Mouse (Mus musculus) embryonic fibroblast, embryonic 13.5 days (primary cell): ENCODE measurements around the gene Dnah17. TPM values are rescaled to one million over a fixed set of nuclear protein-coding genes. Genes with fewer than 3 reads are reported as not detected.

Experiments used
- H3K27ac ChIP-seq: 2 replicates; pipeline ENCODE4 v1.5.1; 2012; ENCODE audit warnings: low read length, control low read depth, inconsistent platforms; ENCODE audit not compliant: insufficient read depth
- H3K4me1 ChIP-seq: 2 replicates; pipeline ENCODE4 v1.6.1; 2011; ENCODE audit warnings: low read length; ENCODE audit not compliant: control insufficient read depth, insufficient read depth
- H3K4me3 ChIP-seq: 2 replicates; pipeline ENCODE4 v1.5.1; 2011; ENCODE audit warnings: mild to moderate bottlenecking, control low read depth, low read length; ENCODE audit not compliant: insufficient read depth
- CTCF ChIP-seq: IDR thresholded peaks from 2 replicates; pipeline ENCODE4 v1.5.1; 2011; ENCODE audit warnings: mild to moderate bottlenecking, control low read depth, low read length, moderate library complexity, borderline replicate concordance; ENCODE audit not compliant: insufficient read depth
- POLR2A ChIP-seq: IDR thresholded peaks from 2 replicates; pipeline ENCODE4 v1.6.1; 2011; ENCODE audit warnings: low read depth, mild to moderate bottlenecking, control low read depth, low read length, moderate library complexity
- polyA plus RNA-seq: library from polyadenylated mRNA; stranded (reverse); fragments of >200 nt; gene quantifications from 2 replicates; pipeline ENCODE4 v1.2.4, GENCODE M21; 2011; ENCODE audit warnings: low read depth; ENCODE audit not compliant: missing spikeins, insufficient read length

Dnah17 gene
- not detected in 2 replicates for polyA plus RNA-seq

DNA sequence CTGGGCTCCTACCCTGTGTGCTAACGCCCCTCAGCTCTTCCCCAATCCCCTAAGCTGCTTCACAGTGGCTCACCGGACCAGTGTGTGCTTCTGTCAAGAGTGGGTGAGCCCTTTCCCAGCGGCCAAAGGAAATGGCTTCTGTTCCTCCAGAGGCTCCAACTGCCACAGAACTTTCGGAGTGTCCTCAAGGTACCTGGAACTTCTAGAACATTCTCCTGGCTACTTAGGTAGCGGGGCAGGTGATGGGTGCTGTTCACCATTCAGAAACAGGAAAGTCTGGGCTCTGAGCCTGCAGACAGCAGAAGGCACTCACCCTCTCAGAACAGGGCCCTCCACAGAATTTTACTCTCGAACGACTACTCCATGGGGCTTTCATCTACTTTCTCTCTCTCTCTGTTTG is at the start of gene Dnah17:
Dnah17 (minus strand) TSS at position 101 of the 400 bp plus-strand sequence.
- Histone ChIP-seq H3K4me1 (no peaks in the 10 kb centered on the region), H3K4me3 (no peak within 1 kb of the TSS), H3K27ac (no peak within 1 kb of the TSS)
- TF ChIP-seq POLR2A (no peak), CTCF (no peak)

DNA sequence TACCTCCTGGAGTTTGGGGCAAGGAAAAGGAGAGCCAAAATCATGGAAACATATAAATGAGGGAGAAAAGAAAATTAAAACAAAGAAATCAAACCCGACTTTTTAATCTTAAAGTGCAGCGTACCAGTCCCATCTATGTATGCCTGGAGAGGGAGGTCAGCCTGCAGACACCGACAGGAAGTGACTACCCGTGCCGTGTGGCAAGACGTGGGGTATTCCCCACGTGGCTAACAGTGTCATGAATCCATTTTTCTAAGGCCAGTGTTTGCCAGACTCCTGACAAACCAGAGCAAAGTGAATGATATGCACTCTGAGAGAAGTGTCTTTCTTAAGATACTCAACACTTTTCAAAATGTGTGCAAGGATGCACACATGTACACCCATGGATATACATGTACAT is 49.8 kb upstream of the Dnah17 start:
- Histone ChIP-seq H3K4me1 (no peaks in the 10 kb centered on the region), H3K27ac (no peak overlapping the region), H3K4me3 (no peak overlapping the region)
- TF ChIP-seq CTCF = no peak
- TF ChIP-seq POLR2A = no peak

DNA sequence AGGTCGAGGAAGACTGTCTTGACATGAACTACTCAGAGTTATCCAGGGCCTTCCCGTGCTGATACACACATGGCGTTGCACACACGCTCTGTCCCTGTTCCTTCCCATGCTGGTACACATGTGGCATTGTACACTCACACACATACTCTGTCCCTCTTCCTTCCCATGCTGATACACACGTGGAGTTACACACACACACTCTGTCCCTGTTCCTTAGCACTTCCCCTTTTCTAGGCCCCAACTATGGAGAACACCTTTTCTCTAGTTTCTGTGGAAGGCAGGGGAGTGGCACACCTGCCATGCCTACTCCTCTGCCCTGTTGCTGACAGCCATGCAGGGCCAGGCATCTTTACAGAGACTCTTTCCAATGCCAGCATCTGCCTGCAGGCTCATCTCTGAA is 47.8 kb upstream of the Dnah17 start:
- H3K27ac ChIP-seq = no peak overlapping the region
- TF ChIP-seq POLR2A (no peak), CTCF (no peak)
- no peak overlapping the region for H3K4me3 ChIP-seq
- H3K4me1 ChIP-seq = no peaks in the 10 kb centered on the region

DNA sequence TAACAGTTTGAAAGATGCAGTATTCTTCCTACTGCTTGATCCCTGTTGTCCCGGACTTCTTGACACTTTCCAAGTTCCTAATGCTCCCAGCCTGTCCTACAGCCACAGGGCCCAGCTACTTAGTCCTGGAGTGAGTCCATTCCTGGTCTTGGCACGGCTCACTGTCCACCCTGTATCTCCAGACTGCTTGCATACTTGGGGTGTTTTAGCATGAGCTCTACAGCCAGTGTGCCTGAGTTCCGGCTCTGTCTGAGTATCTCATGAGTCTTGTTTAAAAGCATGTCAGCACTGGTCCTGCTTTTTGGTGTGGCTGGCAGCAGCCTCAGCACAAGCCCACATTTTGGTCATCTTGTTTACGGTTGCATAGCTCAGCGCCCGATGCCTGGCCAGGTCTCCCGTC is 44.3 kb upstream of the Dnah17 start:
- no peak for TF ChIP-seq CTCF
- no peak for TF ChIP-seq POLR2A
- H3K27ac ChIP-seq = no peak overlapping the region
- H3K4me3 ChIP-seq = no peak overlapping the region
- H3K4me1 ChIP-seq = no peaks in the 10 kb centered on the region

DNA sequence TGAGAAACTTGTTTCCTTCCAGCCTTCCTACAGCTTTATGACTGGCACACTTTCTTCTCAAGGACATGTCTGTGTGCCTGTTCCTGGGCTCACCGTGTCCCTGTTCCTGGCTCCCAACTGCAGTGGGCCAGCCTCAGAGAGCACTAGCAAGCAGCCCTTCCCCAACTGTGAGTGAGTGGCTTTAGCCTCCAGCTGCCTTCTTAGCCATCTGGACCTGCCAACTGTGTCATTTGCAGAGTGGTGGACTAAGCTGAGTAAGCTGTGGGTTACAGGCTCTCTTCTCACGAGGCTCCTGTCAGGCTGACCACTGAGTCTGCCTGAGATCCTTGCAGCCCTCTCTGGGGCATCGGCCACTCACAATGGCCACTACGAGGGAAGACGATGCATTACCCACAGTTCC is 42.3 kb upstream of the Dnah17 start:
- H3K4me1 ChIP-seq = no peaks in the 10 kb centered on the region
- H3K4me3 ChIP-seq = no peak overlapping the region
- no peak for TF ChIP-seq POLR2A
- TF ChIP-seq CTCF = no peak
- H3K27ac ChIP-seq = no peak overlapping the region

DNA sequence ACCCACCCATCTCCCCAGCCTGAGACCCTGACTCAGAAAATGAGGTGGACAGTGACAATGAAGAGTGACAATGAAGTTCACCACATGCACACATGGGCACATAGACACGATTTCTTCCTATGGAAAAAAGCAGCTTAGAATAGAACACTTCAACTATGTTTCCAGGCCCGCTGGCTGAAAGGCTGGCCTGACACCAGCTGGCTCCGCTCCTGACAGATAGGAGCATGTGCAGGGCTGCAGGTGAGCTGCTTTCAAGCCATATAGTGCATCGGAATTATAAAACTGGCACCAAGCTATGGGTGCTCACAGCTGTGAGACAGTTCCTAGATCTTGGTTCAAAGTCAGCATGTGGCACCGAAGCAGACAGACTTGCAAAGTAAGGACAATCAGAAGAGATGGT is 39.9 kb upstream of the Dnah17 start:
- no peak overlapping the region for H3K4me3 ChIP-seq
- no peak overlapping the region for H3K27ac ChIP-seq
- no peak for TF ChIP-seq CTCF
- no peak for TF ChIP-seq POLR2A
- H3K4me1 ChIP-seq = no peaks in the 10 kb centered on the region

DNA sequence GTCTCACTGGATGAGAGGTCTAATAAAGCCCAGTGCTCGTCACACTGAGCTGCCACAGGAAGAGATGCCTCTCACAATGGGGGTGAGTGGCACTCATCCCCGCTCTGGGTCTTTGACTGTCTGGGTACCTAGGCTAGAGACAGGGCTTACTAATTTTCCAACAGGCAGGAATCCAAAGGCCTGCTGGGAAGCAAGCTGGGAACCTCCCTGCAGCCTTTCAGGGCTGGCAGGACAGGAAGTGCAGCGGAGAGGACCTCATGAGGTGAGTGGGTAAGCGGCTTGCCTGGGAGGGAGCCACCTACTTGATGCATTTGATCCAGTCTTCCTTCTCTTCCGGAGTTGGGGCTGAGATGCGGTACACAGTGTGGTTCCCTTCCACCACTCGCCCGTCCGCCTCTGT is 38.3 kb upstream of the Dnah17 start:
- TF ChIP-seq POLR2A = no peak
- no peak for TF ChIP-seq CTCF
- Histone ChIP-seq H3K4me3 (no peak overlapping the region), H3K27ac (no peak overlapping the region), H3K4me1 (no peaks in the 10 kb centered on the region)

DNA sequence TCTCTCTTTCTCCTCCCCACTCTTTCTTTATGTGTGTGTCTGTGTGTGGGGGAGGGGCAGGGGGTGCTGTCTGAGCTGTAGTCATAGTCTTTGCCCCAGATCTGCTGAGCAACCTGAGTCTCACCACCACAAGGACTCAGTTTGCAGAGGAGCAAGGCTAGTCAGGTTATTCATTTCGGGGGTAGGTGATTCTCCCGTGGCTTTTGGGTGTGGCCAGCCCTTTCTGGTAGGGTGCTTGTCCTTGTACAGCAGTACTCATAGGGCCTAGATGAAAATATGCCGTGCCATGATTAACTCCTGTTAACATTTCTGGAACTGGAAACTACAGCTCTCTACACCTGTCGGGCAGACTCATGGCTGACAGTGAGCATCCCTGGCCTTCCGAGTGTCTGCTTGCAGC is 36.2 kb upstream of the Dnah17 start:
- Histone ChIP-seq H3K4me3 (no peak overlapping the region), H3K27ac (no peak overlapping the region), H3K4me1 (no peaks in the 10 kb centered on the region)
- no peak for TF ChIP-seq CTCF
- TF ChIP-seq POLR2A = no peak

DNA sequence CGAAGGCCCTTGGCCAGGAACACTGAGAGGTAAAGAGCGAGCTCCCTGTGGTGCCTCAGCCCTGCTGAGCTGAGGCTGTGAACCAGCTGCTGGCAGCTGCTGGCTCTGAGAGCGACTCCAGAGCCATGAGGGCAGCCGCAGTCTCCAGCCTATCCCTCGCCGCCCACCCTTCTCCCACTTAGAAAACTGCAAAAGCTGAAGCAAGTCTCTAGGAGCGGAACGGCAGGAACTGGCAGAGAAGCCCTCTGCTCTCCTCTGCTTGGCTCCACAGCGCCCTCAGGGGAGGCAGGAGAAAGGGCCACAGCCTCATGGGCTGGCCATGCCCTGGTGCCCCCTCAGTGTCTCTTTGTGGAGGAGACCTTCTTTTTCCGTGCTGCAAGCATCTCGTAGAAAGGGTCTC is 35.2 kb upstream of the Dnah17 start:
- TF ChIP-seq CTCF (no peak), POLR2A (no peak)
- Histone ChIP-seq H3K27ac (no peak overlapping the region), H3K4me3 (no peak overlapping the region), H3K4me1 (0 out of 2 replicates have a peak, but pooled peaks cover 2% of the 10 kb centered on the region)

DNA sequence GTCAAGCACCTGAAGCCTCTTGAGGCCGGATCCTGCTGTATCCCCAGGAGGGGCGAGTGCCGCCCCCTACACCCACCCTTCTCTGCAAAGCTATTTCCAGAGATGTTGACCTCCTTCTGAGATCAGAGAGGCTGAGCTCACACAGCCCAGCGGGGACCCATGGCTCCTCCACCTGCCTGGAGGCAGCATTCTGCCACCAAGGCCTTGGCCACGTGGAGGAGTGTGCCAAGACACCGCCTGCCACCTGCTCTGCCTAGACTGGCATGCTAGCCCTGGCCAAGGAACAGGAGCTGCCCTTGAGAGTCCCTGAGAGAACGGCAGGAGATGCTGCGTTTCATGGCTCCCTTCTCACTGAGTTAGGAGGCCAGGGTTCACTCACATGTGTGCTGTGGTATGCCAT is 34.1 kb upstream of the Dnah17 start:
- Histone ChIP-seq H3K27ac (no peak overlapping the region), H3K4me3 (no peak overlapping the region), H3K4me1 (0 out of 2 replicates have a peak, but pooled peaks cover 6% of the 10 kb centered on the region)
- TF ChIP-seq CTCF = no peak
- no peak for TF ChIP-seq POLR2A

DNA sequence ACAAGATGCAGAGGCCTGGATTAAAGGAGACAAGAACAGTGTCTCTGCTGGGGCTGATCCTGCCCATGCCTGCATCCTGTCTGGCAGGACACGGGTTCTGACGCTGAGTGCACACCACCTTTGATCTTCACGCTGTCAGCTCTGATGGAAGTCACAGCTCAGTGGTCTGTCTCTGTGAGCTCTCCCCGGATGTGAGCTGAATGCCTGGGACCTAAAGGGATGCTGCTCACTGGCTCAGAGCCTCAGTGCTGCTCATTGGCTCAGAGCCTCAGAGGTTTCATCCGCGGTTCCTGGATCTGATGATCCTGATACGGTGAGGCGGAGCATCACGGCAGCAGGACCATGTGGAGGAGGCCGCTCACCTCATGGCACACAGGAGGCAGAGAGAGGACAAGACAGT is 31.8 kb upstream of the Dnah17 start:
- Histone ChIP-seq H3K4me3 (no peak overlapping the region), H3K27ac (no peak overlapping the region), H3K4me1 (0 out of 2 replicates have a peak, but pooled peaks cover 6% of the 10 kb centered on the region)
- TF ChIP-seq CTCF (no peak), POLR2A (no peak)
